Mouse (Mus musculus) C2C12 (cell line): Measurements from ENCODE around the gene Slamf8. TPM values are rescaled to one million over a fixed set of nuclear protein-coding genes. Genes with fewer than 3 reads are reported as not detected.

Experiments
- H3K27me3 ChIP-seq: one replicate; pipeline ENCODE4 v1.6.1; 2011; ENCODE audit not compliant: control insufficient read depth, insufficient read depth, insufficient read length
- H3K36me3 ChIP-seq: one replicate; pipeline ENCODE4 v1.6.1; 2011; ENCODE audit not compliant: control insufficient read depth, insufficient read depth
- H3K4me3 ChIP-seq: one replicate; pipeline ENCODE4 v1.5.1; 2011; ENCODE audit warnings: mild to moderate bottlenecking, control low read depth; ENCODE audit not compliant: poor library complexity, insufficient read depth, severe bottlenecking
- H3K79me2 ChIP-seq: one replicate; pipeline ENCODE4 v1.6.1; 2011; ENCODE audit not compliant: control insufficient read depth, insufficient read depth
- H3K79me3 ChIP-seq: one replicate; pipeline ENCODE4 v1.6.1; 2011; ENCODE audit warnings: low read depth, control low read depth
- H3ac ChIP-seq: one replicate; pipeline ENCODE3; 2011; ENCODE audit warnings: low read depth; ENCODE audit not compliant: control insufficient read depth, insufficient read length
- CEBPB ChIP-seq: IDR thresholded peaks from one replicate; pipeline ENCODE4 v1.6.1; 2011; ENCODE audit warnings: low read depth, mild to moderate bottlenecking, control low read depth, moderate library complexity
- CTCF ChIP-seq: IDR thresholded peaks from one replicate; pipeline ENCODE4 v1.5.1; 2011; ENCODE audit not compliant: control insufficient read depth, insufficient read depth, insufficient read length
- FOSL1 ChIP-seq: IDR thresholded peaks from one replicate; pipeline ENCODE4 v1.8.0; 2011; ENCODE audit warnings: mild to moderate bottlenecking, low read length; ENCODE audit not compliant: poor library complexity, insufficient read depth, severe bottlenecking
- MAX ChIP-seq: IDR thresholded peaks from one replicate; pipeline ENCODE4 v1.6.1; 2011; ENCODE audit warnings: mild to moderate bottlenecking, control low read depth
- MYOD1 ChIP-seq: IDR thresholded peaks from one replicate; pipeline ENCODE4 v1.6.1; 2011; ENCODE audit warnings: low read depth; ENCODE audit not compliant: control insufficient read depth, insufficient read length
- MYOG ChIP-seq: IDR thresholded peaks from one replicate; pipeline ENCODE4 v1.6.1; 2011; ENCODE audit not compliant: control insufficient read depth, insufficient read length; ENCODE audit errors: extremely low read depth
- USF1 ChIP-seq: IDR thresholded peaks from one replicate; pipeline ENCODE4 v1.6.1; 2011; ENCODE audit warnings: low read depth, mild to moderate bottlenecking, control low read depth, moderate library complexity
- long read RNA-seq, 2 experiments: library from polyadenylated mRNA; unstranded; transcript quantifications; one replicate each; pipeline ENCODE4 v2.0.0; 2019 to 2020
- polyA plus RNA-seq: library from polyadenylated mRNA; unstranded; fragments of >200 nt; fragmentation: generic; extraction: Trizol; gene quantifications from one replicate; pipeline ENCODE4 v1.2.1, GENCODE M21; 2012; ENCODE audit warnings: missing spikeins

The Slamf8 gene
- polyA plus RNA-seq: not detected
- long read RNA-seq, experiment 1: 0 reads
- long read RNA-seq, experiment 2: 0 reads

GRCm38 (mm10) chr1:172590385-172590784 lies at the start of gene Slamf8:
Gene Slamf8 (minus strand): TSS chr1:172590568.
- no peak within 1 kb of the TSS for H3ac ChIP-seq

GRCm38 (mm10) chr1:172638781-172639180 lies 48.4 kb upstream of the Slamf8 start:
- TF ChIP-seq MYOD1 (no peak), CEBPB (no peak), CTCF (no peak), MYOG (no peak), USF1 (no peak), MAX (no peak), FOSL1 (no peak)
- no peak overlapping the region for H3K4me3 ChIP-seq
- no peak overlapping the region for H3ac ChIP-seq
- H3K79me2 ChIP-seq: no peaks in the 10 kb centered on the region
- no peaks in the 10 kb centered on the region for H3K79me3 ChIP-seq
- H3K36me3 ChIP-seq: no peaks in the 10 kb centered on the region
- H3K27me3 ChIP-seq: no peaks in the 10 kb centered on the region

More at GRCm38 (mm10) chr1:172590385-172590784, at the start of gene Slamf8:
- Histone ChIP-seq H3K36me3 (no peaks in the 10 kb centered on the region), H3K4me3 (no peak within 1 kb of the TSS), H3K79me2 (no peaks in the 10 kb centered on the region), H3K27me3 (no peaks in the 10 kb centered on the region), H3K79me3 (no peaks in the 10 kb centered on the region)
- TF ChIP-seq MAX (no peak), MYOG (no peak), USF1 (no peak), MYOD1 (no peak), FOSL1 (no peak), CTCF (no peak), CEBPB (no peak)

- H3K27me3 ChIP-seq: no peaks in the 10 kb centered on the region
- no peak overlapping the region for H3ac ChIP-seq
- no peaks in the 10 kb centered on the region for H3K79me2 ChIP-seq
- no peaks in the 10 kb centered on the region for H3K36me3 ChIP-seq
- TF ChIP-seq USF1 (no peak), CTCF (no peak), MAX (no peak), FOSL1 (no peak), MYOG (no peak), MYOD1 (no peak), CEBPB (no peak)
- H3K79me3 ChIP-seq: no peaks in the 10 kb centered on the region
- no peak overlapping the region for H3K4me3 ChIP-seq
Observed at GRCm38 (mm10) chr1:172637801-172638200, 47.4 kb upstream of the Slamf8 start.

- TF ChIP-seq USF1 (no peak), MAX (no peak), CEBPB (no peak), CTCF (no peak), MYOD1 (no peak), MYOG (no peak), FOSL1 (no peak)
- Histone ChIP-seq H3K79me2 (no peaks in the 10 kb centered on the region), H3K79me3 (no peaks in the 10 kb centered on the region)
Observed at GRCm38 (mm10) chr1:172636266-172636665, 45.9 kb upstream of the Slamf8 start.

GRCm38 (mm10) chr1:172635258-172635657 lies 44.9 kb upstream of the Slamf8 start:
- no peaks in the 10 kb centered on the region for H3K36me3 ChIP-seq
- H3K79me3 ChIP-seq: no peaks in the 10 kb centered on the region
- H3ac ChIP-seq: no peak overlapping the region
- no peak overlapping the region for H3K4me3 ChIP-seq
- no peaks in the 10 kb centered on the region for H3K79me2 ChIP-seq
- TF ChIP-seq MYOG: no peak
- no peak for TF ChIP-seq MYOD1
- no peak for TF ChIP-seq CTCF
- TF ChIP-seq FOSL1: no peak
- no peak for TF ChIP-seq USF1
- no peak for TF ChIP-seq MAX
- no peak for TF ChIP-seq CEBPB
- no peaks in the 10 kb centered on the region for H3K27me3 ChIP-seq

More at GRCm38 (mm10) chr1:172636266-172636665, 45.9 kb upstream of the Slamf8 start:
- H3ac ChIP-seq: no peak overlapping the region
- H3K36me3 ChIP-seq: no peaks in the 10 kb centered on the region
- no peak overlapping the region for H3K4me3 ChIP-seq
- no peaks in the 10 kb centered on the region for H3K27me3 ChIP-seq

GRCm38 (mm10) chr1:172634136-172634535 lies 43.8 kb upstream of the Slamf8 start:
- no peaks in the 10 kb centered on the region for H3K36me3 ChIP-seq
- H3K4me3 ChIP-seq: no peak overlapping the region
- no peaks in the 10 kb centered on the region for H3K79me2 ChIP-seq
- H3K79me3 ChIP-seq: no peaks in the 10 kb centered on the region
- H3K27me3 ChIP-seq: no peaks in the 10 kb centered on the region
- TF ChIP-seq MYOD1 (no peak), USF1 (no peak), MAX (no peak), CTCF (no peak), CEBPB (no peak), MYOG (no peak), FOSL1 (no peak)
- H3ac ChIP-seq: no peak overlapping the region
